Mouse (Mus musculus) right cerebral cortex, postnatal 25 days (tissue): ENCODE measurements around the gene Cdhr1.

Experiments
- DNase-seq: peaks from one replicate; pipeline ENCODE4 v3.0.0; 2022

Gene Cdhr1

DNA sequence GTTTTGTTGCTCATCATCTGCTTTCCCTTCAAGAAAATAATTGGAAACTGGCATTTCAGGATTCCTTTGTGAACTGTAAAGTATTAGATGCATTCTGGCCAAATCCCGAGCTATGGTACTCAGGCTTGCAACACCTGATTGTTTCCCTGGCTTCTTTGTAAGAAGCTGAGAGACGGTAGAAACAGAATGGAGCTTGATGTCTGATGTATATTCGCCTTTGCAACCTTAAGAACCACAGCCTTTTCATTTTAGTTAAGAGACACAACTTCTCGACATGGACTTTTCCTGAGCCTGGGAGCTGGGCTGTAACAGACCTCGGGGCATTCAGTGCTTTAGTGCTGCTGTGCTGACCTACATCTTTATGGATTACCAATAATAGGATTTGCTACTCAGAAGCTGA, 30.5 kb downstream of the Cdhr1 start, which contains the start of gene Lrit2:
TSS of gene Lrit2 (plus strand) at position 301 of the 400 bp plus-strand sequence.
- DNase-seq: no peak

DNA sequence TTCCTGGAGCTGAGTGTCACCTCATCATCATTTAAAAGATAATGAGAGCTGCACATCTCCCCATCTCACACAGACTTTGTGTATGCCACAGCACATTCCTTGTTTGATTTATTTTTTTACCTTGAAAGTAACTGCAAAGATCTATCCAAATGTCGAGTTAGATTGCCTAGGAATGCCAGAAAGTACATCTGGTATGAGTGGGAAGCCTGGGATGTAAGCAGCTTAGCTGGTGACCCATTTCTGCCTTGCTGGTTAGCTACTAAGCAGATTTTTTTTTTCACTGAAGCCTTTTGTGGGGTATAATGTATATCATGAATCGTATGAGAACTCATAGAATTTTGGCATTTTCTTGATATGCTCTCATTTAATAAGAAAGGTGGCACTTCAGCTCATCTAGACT, 31.5 kb downstream of the Cdhr1 start:
- DNase-seq: no peak

DNA sequence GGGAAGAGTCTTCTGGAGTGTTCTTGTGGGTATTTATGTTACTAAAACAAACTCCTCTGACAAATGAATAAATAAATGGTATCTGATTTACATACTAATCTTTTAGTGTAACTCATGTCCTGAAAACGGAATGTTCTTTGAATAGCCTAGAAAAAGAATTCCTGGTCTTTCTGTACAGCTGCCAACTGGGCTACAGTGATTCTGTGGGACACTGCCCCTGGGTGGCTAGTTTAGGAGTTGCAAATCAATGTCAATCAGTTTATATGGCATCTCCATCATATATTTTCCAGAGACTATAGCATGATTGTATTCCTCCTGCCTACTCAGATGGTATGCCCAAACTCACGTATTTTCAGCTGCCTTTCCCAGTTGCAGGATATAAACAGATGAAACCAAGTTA, 33.3 kb downstream of the Cdhr1 start:
- DNase-seq: no peak

DNA sequence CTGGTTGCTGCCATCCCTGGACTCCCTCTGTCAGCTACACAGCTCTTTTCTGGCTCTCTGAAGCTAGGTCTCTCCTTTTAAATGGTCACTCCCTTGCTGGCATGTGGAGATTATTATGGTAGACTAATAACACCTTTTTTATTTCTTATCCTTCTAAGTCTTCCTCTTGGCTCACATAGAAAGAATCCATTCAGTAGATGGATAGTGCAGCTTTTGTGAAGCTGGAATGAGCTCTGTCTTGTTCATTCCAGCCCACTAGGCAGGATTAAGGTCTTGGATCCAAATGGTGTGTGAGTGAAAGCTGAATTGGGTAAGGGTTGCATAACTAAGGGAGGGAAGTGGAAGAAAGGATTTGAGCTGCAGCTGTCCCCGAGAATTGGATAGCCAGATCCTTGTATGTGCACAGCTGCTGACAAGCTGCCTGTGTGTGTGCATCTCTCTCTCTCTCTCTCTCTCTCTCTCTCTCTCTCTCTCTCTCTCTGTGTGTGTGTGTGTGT, 49.2 kb downstream of the Cdhr1 start, which contains the start of gene Rgr:
TSS of gene Rgr (minus strand) at position 51 of the 497 bp plus-strand sequence.
- DNase-seq: no peak

DNA sequence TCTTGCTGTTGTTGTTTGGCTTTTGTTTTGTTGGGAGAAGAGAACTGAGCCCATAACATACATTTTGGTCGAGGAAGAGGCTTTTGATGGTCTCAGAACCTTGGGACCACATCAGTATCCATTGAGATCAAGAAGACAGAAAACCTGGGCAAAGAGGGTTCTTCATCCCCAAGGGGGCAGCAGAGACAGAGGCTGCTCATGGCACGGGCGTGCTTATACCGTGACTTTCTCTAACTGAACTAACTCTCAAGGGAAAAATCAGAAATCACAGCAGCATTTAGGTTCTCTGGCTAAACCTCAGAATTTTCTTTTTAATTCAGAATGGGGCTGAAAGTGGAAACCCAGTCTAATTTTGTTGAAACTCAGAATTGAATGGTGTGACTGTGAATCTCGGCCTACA, 63.7 kb downstream of the Cdhr1 start:
- DNase-seq: no peak

DNA sequence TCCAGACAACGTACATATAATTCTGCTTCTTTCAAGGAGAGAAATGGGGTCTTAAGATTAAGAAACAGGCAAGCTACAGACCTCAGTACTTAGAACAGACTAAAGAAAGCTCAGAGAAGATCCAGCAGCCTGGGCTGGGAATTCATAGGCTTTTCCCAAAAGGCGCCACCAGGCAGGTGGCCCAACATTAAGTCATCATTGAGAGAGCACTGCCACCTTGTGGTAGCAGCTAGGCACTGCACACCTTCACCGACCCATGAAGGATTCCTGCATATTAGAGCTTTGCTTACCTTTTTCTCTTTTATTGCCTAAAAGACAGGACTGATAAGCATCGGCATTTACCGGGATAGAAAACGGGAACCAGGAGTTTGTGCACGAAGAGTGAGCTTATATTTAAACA, 64.9 kb downstream of the Cdhr1 start:
- DNase-seq: peak; percentile 81

DNA sequence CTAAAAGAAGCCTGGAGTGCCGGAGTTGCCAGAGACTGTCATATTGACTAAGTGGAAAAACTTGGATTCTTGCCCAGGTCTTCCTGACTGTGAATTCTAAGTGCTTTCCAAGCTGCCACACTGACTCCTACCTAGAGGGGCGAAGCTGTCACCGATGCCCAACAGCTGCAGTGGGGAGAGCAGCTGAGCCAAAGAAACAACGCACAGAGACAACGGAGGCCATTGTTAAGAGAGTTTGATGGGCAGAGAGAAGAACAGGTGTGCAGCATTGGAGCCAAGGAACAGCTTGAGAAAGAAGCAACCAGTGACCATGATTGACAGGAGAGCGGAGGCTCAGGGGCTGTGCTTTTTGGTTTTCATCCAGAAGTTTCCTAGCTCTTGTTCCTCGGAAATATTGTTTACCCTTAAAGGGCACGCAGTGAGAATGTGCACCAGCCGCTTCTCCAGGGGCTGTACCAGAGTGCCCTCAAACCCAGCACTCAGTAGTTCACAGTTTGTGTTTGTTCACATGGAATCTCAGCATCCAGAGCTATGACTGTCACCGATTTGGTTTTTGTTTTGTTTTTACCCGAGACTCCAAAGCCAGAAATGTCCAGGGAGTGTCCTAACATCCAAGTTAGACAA, 65.6 kb downstream of the Cdhr1 start:
- no peak for DNase-seq

DNA sequence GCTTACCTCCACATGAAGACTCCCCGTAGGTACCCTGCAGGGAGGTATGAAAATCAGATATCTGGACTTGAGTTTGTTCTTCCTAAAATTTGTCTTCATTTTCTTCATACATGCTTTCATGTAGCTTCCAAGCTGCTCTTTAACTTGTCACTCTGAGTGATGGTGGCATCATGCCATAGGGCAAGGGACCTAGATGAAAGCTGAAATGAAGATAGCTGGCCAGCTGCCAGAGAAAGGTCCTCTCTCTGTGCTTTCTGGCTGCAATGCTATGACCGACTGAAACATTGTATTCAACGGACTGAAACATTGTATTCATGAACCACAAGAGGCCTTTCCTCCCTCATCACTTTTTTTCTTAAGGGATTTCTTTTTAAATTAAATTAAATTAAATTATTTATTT, 69.6 kb downstream of the Cdhr1 start:
- no peak for DNase-seq

DNA sequence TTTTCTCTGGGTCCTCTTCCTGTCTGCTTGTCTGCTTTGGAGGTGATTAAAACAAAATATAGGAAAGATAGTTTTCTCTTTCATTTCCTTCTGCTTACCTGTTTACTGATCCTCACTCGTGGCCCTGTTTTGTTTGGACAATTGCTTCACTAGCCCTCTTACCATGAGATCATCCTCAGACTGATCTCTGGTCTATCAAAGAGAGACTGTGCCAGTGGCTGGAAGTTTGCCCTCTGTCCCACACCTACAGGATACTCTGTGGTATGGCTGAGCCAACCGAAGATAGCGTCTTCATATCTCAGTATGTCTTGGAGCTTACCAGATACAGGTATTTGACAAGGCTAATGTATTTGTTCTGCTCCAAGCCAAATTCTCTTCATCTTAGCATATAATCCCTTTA, 70.2 kb downstream of the Cdhr1 start:
- no peak for DNase-seq
